Mouse (Mus musculus) thymus, adult 18-20 months (tissue): ENCODE measurements around the gene Zfp148.
"Not testable (repeated sequence)": the region's sequence is repeated elsewhere in the genome, so short reads cannot be mapped to it uniquely, and the experiment has no call there.

Experiments used
- DNase-seq, 2 experiments: peaks; one replicate each; pipeline ENCODE4 v3.0.0; 2022; ENCODE audit warnings: mixed read lengths in 2 of 2

The Zfp148 gene

DNA sequence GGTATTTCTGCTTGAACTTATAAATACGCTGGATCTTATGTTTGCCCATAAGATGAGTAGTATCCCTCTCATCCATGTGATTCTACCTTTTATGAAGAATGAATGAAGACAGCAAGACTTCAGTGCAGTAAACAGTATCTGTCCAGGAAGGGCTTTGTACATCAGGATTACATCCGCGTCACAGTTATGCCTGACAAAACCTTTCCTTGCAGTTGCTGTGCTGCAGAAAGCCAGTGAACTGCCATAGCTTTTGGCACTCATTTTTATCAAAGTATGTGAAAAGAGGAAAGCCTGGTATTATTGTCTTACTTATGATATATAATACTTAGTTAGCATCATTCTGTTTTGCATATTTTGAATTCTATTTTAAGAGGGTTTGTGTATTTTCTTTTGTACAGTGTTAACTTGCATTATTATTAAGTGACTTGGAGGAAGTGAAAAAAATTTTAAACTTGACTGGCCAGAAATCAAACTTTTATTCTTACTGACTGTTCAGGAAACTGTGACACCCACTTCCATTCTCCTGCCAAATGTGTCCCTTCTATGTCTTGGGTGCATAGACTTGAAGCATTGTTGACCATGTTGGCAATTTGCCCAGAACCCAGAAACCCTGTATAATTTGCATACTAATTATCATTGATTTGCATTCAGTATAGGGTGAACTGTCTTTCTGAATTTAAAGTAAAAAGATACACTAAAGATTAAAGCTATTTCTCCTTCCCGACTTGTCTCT is 84.0 kb downstream of the Zfp148 start:
- no peak for DNase-seq

DNA sequence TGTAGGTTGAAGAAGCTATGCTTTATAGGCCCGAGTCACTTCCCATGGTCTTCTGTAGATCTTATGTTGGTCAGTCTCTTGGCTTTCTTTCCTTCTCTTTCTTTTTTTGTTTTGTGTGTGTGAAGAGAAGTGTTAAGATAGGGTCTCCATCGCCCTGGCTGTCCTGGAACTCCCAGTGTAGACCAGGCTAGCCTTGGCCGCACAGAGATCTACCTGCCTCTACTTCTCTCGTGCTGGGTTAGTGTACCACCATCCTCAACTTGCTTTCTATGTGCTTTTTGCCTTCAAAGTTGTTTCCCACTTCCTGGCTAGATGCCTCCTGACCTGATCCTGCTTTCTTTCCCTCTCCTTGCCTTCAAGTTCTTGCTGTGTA is 84.6 kb downstream of the Zfp148 start:
- DNase-seq, result no peak

DNA sequence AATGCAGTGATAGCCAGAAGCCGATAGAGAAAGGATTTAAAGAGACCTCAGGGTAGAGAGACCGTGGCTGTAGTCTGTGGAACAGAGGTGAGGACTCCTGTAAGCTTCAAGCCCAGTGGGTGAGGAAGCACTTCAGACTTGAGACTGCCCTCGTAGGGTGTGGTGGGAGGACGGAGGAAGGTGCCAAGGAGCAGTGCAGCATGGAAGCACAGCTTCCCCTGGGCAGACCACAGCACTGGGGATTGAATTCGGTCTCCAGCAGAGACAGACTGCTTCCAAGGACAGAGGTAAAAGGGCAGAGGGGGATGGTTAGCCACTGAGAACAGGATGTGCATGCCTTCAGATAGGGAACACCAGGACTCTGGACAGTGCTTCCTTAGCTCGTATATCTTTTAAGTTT is 86.8 kb downstream of the Zfp148 start:
- DNase-seq, result no peak

DNA sequence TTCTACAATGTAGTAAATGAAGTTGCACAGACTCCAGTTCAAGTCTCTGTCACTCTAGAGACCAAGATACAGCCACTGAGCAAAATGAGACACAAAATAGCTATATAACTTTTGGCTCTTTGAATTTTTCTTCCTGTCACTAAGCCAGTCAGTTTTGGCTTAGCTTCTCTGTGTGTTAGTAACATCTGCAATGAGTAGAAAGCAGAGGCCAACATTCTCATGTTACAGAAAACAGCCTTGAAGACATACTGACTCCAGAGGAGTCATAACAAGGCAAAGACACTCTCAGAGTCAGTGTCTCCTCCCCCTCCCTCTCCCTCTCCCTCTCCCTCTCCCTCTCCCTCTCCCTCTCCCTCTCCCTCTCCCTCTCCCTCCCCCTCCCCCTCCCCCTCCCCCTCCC is 89.3 kb downstream of the Zfp148 start:
- no peak for DNase-seq

DNA sequence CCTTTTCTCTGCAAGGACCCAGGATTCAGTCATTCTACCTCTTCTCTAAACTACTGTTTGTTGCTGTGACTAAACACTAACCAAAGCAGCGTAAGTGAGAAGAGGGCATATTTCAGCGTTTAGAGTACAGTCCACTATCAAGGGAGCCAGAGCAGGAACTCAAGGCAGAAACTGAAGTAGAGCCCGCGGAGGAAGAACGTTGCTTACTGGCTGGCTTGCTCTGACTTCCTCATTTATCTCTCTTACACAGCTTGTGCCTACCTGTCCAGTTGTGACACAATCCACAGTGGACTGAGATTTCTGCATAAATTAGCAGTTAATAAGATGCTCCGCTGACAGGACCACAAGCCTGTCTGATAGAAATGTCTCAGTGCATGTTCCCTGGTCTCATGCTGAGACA is 93.7 kb downstream of the Zfp148 start:
- DNase-seq, result no peak

DNA sequence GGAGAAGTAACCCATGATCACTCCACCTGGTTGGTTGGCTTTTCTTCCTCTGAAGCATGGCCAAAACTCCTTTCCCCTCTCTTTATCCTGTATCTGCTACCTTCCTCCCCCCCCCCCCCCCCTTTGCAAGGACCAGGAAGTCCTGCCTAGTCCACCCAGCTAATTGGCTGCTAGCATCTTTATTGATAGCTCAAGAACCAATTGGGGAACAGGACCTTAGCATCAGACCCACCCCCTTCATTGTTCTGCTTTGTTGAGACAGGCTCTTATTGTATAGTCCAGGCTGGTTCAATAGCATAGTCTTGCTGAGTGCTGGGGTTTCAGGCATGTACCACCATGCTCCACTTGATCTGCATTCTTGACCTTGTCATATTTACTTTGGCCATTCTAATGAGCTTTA is 99.3 kb downstream of the Zfp148 start:
- DNase-seq, result no peak

DNA sequence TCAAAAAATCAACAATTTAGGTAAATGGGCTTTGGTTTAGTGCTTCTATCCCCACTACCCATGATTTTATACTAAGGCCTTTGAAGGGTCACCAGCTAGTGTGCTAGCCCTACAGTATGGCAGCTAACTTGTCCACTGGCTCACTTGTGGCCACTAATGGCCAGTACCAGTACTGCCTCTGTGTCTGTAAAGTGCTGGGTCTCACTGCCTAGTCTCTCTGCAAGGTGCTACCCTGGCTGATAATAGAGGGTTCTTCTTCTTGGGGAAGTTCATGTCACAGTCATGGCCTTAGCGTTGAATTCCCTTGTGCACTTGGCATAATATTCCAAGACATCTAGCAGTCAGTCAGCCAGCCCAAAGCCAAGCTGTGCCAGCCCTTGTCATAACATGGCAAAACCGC is 100.5 kb downstream of the Zfp148 start:
- DNase-seq, result no peak

DNA sequence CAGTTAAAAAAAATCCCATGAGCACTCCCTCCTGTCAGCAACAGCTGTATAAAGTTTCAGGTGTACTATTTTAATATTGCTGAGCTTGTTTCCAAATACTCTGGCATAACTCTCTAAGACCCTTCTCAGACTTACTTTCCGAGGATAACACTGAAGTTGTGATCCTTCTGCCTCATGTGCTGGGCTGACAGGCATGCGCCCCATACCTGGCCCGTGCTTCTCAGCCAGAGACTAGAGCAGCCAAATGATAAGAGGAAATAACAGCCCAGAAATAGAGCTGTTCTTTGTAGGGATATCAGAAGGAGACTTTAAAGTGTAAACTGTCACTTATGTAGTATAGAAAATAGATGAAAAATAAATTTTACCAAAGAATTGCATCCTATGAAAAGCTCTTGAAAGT is 101.7 kb downstream of the Zfp148 start:
- DNase-seq, result no peak

DNA sequence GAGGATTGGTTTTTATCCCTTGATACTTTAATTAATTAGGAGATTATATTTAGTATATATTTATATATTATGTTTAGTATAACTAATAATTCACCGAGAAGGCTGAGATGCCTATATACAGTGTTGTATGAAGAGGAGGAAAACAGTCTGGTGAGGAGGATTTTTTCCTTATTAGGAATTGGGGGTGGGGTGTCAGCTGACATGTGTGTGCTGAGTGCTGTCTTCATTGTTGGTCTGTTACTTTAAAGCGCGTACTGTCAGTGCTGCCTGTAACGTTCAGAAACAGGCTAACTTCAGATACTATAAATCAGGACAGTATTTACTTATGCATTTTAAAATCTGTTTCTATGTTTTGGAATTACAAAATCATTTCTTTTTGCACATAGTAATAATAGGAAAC is 107.1 kb downstream of the Zfp148 start:
- no peak for DNase-seq

DNA sequence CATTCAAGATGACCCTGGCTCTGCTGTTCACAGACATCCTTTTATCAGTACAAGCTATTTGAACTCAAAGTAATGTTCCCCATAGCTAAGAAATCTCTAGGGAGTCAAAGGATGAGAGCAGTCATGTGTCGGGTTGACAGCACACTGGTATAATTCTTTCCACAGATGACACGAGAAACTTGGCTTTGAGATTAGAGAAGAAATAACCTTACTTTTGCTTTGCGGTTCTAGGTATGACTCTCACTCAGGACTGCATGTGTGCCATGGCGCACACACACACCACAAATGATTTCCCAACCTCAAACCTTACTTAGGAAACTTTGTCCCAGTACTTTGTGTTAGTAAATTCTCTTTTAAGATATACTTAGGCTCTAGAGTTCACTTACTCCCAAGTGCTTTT is 113.7 kb downstream of the Zfp148 start:
- no peak for DNase-seq

DNA sequence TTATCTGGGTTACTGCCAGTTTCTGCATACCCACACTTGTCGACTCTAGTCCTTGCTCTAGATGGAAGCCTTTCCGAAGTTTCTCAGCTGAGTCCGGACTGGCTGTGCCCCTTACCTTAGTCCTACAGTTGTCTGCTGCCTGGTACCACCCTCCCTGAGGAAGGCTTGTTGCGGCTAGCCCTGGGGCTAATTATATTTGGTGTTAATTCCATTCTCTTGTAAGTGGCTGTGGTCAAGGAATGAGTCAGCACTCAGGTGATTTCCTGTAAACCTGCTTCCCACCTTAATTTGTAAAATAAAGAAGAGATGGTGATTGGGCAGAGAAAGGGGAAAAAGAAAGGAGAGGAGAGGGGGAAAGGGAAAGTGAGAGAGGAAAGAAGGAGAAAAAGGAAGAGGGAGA is 127.4 kb downstream of the Zfp148 start:
- no peak for DNase-seq

DNA sequence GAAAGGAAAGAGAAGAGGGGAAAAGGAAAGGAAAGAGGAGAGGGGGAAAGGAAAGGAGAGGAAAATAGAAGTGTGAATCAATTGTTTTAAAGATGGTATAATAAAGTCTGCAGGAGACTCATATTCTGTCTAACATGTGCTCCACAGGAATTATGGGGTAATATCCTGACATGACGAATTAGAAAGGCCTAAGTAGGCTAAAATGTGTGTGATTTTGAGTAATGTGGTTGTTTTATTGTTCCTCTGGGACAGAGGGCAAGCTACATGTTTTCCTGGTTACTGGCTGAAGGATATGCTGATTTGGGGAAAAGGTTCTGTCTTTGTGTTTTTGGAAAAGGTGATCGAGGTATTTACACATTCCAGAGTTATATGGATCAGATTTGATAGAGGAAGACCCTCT is 128.6 kb downstream of the Zfp148 start:
- not testable (repeated sequence) for DNase-seq

DNA sequence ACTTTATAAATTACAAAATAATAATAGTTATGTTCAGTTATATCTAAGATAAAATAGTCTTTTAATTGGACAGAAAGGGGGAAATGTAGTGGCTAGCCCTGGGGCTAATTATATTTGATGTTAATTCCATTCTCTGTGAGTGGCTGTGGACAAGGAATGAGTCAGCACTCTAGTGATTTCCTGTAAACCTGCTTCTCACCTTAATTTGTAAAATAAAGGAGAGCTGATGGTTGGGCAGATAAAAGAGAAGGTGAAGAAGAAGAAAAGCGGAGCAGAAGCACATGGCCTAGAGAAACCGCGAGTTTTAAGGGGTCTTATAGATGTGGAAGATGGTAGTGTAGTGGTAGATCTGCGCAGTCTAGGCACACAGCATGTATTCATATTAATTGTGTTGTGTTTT is 130.2 kb downstream of the Zfp148 start:
- not testable (repeated sequence) for DNase-seq

DNA sequence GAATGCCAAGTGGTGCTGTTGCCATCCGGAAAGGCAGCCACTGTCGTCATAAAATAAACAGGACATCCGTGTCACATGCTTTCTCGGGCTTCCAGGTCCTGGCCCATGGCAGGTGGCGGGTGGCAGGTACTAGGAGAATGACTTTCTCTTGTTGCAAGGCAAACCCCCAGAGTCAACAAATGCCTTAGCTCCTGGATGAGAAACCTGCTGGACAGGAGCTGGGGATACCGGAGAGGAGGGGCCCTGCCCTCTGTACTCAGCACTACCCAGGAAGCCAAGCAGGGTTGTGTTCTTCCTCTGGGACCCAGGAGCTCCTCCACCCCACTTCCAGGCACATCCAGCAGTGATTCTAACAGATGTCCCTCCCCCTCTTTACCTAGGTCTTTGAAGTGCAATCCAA is 131.9 kb downstream of the Zfp148 start:
- DNase-seq, result no peak

DNA sequence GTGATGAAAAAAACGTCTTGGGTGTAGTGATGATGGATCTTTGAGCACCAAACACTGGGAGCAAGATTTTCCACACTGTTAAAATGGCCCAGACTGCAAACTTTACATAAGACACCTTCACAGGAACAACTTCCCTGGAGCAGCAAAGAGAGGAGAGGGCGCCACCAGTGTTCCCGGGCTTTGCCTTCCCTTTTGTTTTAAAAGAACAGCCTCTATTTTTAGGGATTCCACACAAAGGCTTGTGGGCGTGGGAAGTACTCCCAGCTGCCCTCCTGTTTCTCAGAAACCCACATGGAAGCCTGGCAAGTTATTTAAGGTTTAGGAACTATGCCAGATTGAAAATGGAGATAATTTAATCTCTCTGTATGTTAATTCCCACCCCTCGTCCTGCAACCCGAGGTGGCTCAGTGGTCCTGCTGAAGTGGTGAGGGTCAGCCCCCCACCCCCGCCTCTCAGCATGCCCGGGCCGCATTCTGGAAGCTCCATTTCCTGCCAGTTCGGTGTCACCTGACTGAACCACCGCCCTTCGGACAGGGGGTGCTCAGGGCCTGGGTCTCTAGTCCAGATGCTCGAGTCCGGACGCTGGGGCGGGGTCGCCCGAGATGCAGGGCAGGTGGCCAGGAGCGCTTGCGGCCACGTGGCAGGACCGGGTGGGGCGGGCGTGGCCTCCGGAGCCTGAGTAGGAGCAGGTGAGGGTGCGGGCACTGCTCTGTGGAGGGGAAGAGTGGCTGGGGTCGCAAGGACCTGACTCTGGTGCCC is 136.3 kb downstream of the Zfp148 start, which contains the start of gene Slc12a8:
TSS of gene Slc12a8 (plus strand) at position 522 of the 759 bp plus-strand sequence.
- DNase-seq, result no peak

DNA sequence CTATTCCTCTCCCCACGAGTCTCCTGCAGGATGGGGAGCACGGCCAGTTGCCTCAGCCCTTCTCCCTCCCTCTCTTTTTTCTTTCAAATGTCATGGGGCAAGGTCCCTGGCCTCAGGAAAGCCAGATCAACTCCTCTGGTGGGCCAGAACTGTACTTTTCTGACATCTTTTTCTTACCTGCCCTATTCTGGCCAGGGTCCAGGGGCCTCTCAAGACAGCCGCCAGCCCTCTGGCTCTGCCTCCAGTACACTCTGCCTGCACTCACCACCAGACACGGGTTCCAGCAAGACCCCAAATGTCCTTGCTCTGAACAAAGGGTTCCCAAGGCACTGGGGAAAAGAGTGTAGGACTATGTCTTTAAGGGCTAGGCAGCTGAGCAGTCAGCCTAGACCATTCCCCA is 137.0 kb downstream of the Zfp148 start:
- no peak for DNase-seq

DNA sequence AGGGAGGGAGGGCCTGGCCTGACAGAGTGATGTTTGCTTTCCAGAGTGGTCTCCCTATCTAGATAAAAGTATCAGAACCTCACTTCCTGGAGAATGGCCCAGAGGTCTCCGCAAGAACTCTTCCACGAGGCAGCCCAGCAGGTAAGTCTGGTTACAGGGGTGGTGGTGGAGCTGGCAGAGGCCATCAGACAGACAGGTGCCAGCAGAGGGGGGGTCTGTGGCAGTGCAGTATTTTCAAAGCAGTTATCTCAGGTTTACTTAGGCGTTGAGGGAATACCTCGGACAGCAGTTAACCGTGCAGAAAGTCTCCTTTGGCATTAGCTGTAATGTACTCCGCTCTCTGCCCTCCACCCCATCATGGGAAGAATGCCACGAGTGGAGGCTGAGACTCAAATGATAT is 137.6 kb downstream of the Zfp148 start:
- DNase-seq, result no peak

DNA sequence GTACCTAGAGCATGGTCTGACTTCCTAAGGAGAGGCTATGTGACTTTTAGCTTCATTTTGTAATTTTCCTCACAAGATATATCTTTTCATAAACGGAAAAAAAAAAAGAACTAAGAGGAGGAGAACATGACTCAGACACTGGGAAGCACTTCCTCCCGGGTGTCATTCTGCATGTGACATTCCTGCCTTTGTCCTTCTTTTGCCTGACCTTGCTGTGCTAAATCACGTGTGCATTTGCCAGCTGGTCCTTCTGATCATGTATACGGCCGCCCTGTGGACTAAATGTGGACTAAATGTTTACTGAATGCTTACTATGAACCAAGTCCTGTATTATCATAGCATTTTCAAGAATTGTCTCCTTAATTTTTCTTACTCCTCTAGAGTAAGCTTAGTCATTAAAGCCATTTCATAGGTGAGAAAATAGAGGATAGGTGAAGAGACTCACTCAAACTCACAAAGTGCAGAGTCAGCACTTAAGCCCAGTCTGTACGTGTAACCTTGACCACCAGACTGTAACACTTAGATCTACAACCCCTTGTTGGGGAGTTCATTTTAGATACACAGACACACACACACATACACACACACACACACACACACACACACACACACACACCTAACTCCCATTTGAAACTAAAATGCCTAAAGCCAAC is 139.4 kb downstream of the Zfp148 start:
- DNase-seq, result no peak

DNA sequence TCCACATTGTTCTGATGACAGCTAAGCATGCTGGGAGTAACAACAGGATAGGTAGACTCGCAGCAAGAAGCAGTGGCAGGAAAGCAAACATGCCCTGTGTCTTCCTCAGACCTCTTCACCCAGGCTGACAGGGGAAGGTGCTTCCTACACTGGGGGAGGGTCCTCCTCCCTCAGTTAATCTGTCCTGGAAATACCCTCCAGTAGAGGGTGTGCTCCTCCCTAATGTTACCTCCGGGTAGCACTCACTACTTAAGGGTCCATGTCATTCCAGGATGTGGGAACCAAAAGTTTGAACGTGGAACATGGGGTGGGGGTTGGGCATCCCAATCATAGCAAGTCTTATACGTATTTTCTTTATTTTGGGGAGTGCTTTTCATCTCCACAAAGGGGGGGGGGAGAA is 141.9 kb downstream of the Zfp148 start:
- DNase-seq, result no peak

DNA sequence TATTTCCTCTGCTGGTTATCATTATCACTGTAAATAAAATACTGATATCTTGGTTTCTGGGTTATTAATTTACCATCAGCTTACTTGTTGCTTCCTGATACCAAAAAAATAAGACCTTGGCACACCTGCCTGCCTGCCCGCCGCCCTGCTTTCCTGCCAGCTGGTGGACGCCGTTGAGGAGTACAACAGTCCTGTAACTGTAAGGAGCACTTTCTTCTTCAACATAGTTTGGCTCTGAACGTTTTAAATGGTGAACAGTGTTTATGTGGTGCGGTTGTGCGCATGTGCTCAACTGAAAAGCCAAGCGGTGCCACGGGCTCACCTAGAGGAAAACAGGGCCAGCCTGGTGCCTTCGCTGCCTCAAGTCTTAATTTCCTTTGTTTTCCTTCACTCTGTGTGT is 142.9 kb downstream of the Zfp148 start:
- no peak for DNase-seq

DNA sequence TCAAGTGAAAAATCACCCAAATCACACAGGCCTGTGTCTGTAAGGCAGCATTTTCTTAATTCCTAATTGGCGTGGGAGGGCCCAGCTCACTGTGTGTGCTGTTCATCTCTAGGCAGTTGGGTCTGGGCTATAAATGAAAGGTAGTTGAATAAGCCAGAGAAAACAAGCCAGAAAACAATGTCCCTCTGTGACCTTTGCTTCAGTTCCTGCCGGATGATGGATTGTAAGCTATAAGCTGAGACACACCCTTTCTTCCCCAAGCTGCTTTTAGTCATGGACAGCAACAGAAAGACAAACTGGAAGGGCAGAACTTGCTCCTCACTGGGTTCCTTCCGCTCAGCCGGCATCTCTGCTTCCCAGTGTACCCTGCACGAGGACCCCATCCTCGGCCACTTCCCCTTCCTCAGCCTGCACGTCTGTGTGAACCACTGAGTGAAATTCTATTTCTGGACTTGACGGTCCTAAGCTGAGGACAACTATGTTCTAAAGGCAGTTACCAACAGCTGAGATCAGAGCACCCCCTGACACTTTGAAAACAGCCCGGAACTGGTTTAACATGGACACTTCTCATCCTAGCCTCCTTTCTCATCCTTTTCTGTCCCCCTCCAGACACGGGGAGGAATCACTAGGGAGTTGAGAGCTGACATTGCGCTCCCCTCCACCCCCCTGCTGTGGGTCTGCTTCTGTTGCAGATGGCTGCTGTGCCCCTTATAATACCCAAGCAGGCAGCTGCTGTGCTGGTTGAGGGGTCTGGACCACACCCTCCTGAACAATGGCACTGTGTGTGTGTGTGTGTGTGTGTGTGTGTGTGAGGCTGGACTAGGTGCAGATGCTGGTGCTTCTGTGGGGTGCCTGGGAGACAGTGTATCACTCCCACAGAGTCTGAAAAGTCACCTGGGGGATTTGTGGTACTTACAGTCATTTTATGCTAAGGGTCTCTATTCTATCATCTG is 149.1 kb downstream of the Zfp148 start:
- no peak for DNase-seq

DNA sequence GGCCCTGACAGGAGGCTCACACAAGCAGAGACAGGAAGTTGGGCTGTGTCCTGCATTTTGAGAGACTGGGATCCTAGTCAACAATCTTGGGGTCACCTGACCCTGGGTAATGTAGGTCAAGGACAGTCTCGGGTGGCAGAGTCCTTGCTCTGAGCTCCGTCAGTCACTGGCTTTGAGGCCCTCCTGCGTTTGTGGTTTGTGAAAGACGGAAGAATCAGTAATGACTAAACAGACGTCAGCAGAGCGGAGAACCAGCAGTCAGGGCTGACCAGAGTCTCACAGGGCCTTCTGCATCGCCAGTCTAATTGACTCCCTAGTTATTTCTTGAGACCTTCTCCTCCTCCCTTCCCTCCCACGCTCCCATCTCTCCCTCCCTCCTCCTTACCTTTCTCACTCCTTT is 150.5 kb downstream of the Zfp148 start:
- no peak for DNase-seq

DNA sequence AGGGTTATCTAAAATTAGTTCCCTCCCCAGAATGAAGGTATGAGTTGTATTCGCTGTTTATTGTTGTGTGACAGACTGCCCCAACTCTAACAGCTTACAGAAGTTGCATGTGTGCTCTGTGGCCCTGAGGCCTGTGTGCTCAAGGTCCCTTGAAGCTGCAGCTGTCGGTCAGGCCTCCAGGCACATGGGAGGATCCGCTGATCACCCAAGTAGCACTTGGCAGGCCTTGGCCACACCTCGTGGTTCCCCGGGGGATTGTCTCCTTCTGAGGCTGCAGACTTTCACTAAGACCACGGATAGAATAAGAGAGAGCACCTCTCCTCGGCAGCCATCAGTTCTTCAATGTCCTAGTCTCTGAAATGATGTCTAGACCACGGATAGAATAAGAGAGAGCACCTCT is 155.8 kb downstream of the Zfp148 start:
- no peak for DNase-seq
